Mouse (Mus musculus): ENCODE results near the gene Thtpa.

The Thtpa gene

DNA sequence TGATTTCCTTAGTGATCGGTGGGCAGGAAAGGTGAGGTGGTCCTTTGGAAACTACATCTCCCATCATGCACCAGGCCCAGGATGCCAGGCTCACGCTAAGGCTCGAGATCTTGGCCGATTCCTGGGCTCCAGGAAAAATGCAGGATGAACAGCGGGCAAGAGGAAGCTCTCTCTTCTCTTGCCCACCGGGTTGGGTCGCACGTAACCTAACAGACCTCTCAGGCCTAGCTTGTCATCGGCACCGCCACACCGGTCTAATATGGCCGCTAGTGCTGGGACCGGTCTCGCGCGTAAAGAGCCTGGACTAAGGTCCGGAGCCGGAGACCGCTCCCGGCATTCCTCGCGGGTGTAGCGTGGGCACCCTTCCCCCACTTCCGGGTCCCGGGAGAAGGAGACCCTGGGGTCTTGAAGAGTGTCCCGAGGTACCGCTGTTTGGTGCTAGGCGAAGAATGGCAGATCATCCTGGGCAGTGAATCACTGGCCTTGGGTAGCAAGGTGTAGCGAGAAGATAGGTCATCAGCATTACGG, at the start of gene Thtpa:
Gene Thtpa, plus strand, starts transcription at position 81 of the 528 bp plus-strand sequence.
- DNase-seq (ENCODE audit: low spot score), result peak; percentile 88

- DNase-seq (ENCODE audit: low spot score), result no peak
Observed at GRCm38 (mm10) chr14:55047971-55048531, 46.5 kb upstream of the Thtpa start.

- DNase-seq (ENCODE audit: low spot score), result no peak
Observed at GRCm38 (mm10) chr14:55052496-55052895, 42.1 kb upstream of the Thtpa start.

DNA sequence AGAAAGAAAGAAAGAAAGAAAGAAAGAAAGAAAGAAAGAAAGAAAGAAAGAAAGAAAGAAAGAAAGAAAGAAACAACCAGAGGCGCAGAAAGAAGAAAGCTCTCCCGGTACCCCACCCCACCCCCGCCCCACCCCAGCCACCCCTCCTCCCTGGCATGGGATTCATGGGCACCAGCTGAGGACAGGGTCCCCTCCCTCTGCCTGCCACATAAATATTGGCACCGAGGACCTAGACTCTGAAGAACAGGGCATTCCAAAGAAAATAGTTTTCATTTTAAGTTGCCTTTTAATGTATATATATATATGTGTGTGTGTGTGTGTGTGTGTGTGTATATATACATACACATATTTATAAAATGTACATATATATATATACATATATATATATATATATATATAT, 41.5 kb upstream of the Thtpa start:
- DNase-seq (ENCODE audit: low spot score), result no peak

DNA sequence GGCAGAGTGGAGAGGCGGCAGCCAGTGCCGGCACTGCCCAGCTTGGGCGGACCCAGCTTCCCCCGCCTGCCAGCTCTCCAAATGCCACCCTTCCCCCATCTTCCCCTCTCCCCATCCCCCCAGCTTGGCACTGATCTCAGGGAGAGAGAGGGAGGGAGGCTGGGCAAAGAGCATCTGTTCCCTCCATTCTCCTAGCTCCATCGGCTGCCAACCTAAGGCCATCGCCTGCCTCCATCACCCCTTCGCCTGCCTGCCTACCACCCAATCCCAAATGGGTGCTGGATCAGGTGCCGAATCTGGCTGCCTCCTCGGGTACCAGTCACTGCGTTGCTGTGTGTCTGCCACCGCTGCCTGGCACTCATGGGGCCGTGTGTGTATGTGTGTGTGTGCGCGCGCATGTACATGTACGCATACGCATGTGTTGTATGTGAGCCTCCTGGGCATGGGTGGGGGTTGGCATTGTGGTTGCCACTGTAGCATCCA, 40.8 kb upstream of the Thtpa start:
- no peak for DNase-seq (ENCODE audit: low spot score)

- no peak for DNase-seq (ENCODE audit: low spot score)
Observed at GRCm38 (mm10) chr14:55054191-55054749, 40.3 kb upstream of the Thtpa start.

- no peak for DNase-seq (ENCODE audit: low spot score)
Observed at GRCm38 (mm10) chr14:55055167-55055834, 39.3 kb upstream of the Thtpa start.

GRCm38 (mm10) chr14:55059009-55059408, 35.6 kb upstream of the Thtpa start:
- no peak for DNase-seq (ENCODE audit: low spot score)

DNA sequence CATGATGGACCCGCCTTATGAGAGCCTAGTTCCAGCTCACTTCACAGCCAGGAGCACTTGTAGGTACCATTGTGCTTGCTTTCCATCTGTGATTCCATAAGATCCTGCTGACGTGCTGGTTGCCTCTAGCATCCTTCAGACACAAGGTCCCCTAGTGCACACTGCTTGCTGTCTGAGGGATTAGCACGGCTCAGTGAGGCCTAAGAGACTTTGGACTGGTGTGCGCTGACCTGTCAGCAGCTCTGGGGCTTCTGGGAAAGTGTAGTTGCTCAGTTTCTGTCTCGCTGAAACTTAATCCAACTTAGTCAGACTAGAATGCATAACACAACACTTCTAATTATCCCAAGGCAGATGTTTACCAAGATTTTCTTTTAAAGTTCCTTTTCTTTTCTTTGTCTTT, 34.7 kb upstream of the Thtpa start:
- DNase-seq (ENCODE audit: low spot score), result peak; percentile 11

DNA sequence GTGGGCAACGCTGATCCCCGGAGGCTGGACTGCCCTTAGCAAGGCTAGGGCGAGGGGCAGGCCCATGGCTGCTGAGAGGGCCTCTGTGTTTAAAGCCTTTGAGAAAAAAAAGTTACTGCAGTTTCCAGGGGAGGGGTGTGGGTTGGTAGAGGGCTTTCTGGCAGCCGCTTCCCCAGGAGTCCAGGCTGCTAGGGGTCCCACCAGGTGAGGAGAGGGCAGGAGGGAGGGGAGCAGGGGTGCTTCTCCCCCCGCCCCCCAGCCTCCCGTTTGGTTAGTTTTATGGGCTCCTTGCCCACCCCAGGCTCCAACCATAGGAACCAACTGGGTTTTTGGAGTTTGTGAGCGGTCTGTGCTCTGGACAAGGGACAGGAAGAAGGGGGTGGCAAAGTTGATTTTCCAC, 32.7 kb upstream of the Thtpa start:
- DNase-seq (ENCODE audit: low spot score), result no peak

DNA sequence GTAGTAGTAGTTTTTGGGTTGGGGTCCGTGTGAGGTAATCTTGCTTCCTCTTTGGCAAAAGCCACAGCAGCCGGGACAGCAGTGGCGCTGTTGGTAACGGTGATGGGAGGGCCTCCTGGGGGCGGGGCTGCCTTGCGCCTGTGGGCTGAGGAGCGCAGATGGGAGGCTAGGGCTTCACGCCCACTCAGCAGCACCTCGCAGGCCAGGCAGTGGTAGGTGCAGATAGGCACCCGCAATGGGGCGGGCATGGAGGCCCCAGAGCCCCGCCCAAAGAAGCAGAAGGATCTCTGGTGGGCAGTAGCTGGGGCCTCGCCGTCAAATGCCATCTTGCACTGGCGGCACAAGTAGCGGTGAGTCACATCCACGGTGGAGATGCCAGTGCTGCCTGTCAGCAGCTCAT, 32.0 kb upstream of the Thtpa start:
- peak; percentile 20 for DNase-seq (ENCODE audit: low spot score)

GRCm38 (mm10) chr14:55063117-55063516, 31.5 kb upstream of the Thtpa start:
- DNase-seq (ENCODE audit: low spot score), result no peak

GRCm38 (mm10) chr14:55063581-55064381, 30.8 kb upstream of the Thtpa start:
- no peak for DNase-seq (ENCODE audit: low spot score)

GRCm38 (mm10) chr14:55064481-55065370, 29.9 kb upstream of the Thtpa start:
- no peak for DNase-seq (ENCODE audit: low spot score)

DNA sequence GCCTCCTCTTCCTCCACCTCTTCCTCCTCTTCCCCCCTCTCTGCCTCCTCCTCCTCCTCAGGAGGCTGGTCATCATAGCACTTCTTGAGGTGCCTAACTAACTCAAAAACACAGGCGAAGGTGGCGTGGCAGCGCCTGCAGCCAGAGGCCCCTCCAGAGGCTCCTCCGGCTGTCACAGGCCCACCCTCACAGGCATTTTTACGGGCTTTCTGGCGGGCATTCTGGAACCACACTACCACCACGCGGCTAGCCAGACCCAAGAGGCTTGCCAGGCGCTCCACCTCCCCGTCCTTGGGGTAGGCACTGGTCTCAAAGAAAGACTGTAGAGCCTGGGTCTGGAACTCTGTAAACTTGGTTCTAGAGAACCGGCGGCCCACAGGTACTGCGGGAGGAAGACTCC, 29.2 kb upstream of the Thtpa start:
- no peak for DNase-seq (ENCODE audit: low spot score)

DNA sequence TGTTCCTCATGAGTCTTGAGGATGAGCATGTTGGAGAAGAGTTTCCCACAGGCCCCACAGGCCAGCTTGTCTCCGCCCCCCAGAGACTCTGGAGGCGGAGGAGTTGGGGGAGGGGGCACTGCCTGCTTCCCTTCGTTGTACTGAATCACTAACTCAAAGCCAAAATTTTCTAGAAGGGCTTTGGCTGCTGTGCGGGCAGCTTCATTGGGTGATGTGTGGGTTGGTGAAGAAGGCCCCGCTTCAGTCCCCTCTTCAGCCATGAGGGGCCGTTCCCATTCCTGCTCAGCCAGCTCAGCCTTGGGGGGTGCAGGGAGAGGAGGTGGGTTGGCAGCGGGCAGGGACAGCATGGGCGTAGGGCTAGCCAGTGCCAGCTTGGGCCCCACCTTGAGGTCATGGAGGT, 28.5 kb upstream of the Thtpa start:
- DNase-seq (ENCODE audit: low spot score), result no peak

DNA sequence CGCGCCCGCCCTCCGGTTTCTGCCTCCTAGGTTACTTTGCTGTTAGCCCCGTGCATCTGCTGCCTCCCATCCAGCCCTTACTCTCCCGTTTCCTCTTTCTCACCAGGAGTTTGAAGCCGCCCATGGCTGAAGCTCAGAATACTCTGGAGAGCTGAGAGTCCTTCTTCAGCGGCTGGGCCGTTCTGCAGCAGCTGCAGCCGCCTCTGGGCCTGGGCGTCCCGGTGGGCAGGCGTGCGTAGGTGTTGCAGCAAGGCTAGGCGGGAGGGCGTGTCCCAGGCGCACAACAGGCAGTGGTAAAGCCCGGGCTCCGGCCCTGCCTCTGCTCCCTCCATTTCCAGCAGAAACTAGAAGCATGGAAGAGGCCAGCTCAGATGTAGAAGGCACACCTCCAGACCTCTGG, 22.8 kb upstream of the Thtpa start:
- DNase-seq (ENCODE audit: low spot score), result no peak

DNA sequence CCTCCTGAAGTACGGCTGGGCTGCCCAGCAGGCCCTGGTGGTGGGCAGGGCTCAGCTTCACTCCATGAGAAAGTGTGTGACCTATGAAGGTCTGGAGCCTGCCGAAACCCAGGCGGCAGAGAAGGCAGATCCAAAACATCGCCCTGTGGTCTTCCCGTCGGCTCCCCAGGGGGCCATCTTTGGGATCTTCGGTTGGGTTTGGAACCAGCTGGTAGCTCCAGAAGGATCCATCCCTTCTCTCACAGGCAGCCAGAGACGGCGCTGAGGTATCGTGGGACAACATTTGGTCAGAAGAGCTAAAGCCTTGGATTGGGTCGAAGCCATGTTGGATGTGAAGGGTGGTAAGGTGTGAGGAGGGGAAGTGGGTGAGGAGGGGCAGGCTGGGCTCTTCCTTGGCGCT, 20.2 kb upstream of the Thtpa start:
- DNase-seq (ENCODE audit: low spot score), result no peak

DNA sequence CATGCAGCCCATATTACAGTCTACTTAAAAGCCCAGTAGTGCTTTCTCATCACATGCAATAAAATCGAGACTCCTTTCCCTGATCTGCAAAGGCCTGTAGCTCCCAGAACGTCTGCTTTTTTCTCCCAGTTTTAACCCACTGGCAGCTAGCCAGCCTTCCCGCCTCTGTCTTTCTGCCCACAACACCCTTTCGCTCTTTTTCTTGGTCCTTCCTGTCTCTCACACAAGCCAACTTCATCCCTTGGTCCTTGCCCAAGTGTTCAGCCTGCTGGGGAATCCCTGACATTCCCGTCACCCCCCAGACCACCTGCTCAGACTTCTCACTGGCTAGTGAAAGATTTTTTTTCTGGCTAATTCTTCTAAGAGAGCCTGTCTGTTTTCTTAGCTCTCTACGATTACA, 18.4 kb upstream of the Thtpa start:
- no peak for DNase-seq (ENCODE audit: low spot score)

DNA sequence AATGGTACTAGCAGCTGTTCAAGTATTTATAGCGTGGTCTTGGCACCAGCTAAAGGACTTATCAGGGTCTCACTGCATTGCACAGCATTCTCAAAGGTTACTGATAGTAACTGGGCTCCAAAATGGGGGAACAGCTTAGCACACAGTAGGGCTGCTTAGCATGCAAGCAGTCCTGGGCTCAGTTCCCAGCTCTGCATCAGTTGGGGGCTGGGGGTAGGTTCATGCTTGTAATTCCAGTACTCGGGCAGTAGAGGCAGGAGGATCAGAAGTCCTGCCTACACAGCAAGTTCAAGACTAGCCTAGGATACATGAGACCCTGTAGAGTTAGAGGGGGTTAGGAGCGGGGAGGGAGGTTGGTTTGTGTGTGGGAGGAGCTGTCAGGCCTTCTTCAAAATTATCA, 17.6 kb upstream of the Thtpa start:
- DNase-seq (ENCODE audit: low spot score), result no peak
